Mouse (Mus musculus) liver, embryonic 16.5 days (tissue): ENCODE data around the gene AL732309.1. TPM values are rescaled to one million over a fixed set of nuclear protein-coding genes. Genes with fewer than 3 reads are reported as not detected.

Experiments
- ATAC-seq: fragments of 200-750 bp; cut with Nextera tagmentation; 2 replicates; pipeline ENCODE4 v1.8.0; 2017; ENCODE audit warnings: low read depth, mild to moderate bottlenecking, moderate number of reproducible peaks, moderate library complexity
- H3K27ac ChIP-seq: fragments of 300-500 bp; sonication (generic); 2 replicates; pipeline ENCODE4 v1.5.1; 2014; ENCODE audit warnings: mild to moderate bottlenecking, low read length
- H3K27me3 ChIP-seq: fragments of 300-500 bp; sonication (generic); 2 replicates; pipeline ENCODE4 v1.6.1; 2014; ENCODE audit warnings: low read depth, low read length, mixed read lengths; ENCODE audit not compliant: control insufficient read depth, insufficient read depth
- H3K36me3 ChIP-seq: fragments of 300-500 bp; sonication (generic); 2 replicates; pipeline ENCODE4 v1.6.1; 2014; ENCODE audit warnings: mild to moderate bottlenecking; ENCODE audit not compliant: control insufficient read depth, insufficient read depth
- H3K4me1 ChIP-seq: fragments of 300-500 bp; sonication (generic); 2 replicates; pipeline ENCODE4 v1.6.1; 2014; ENCODE audit warnings: low read depth, low read length, mixed read lengths; ENCODE audit not compliant: control insufficient read depth
- H3K4me2 ChIP-seq: fragments of 300-500 bp; sonication (generic); 2 replicates; pipeline ENCODE4 v1.6.1; 2014; ENCODE audit warnings: low read depth, low read length, mixed read lengths
- H3K4me3 ChIP-seq: fragments of 300-500 bp; sonication (generic); 2 replicates; pipeline ENCODE4 v1.5.1; 2014; ENCODE audit warnings: low read depth, mild to moderate bottlenecking, low read length
- H3K9ac ChIP-seq: fragments of 300-500 bp; sonication (generic); 2 replicates; pipeline ENCODE4 v1.6.1; 2014; ENCODE audit warnings: low read depth, low read length
- H3K9me3 ChIP-seq: fragments of 300-500 bp; sonication (generic); replicated peaks from 2 replicates; pipeline ENCODE4 v1.6.1; 2016; ENCODE audit warnings: low read length; ENCODE audit not compliant: control insufficient read depth
- WGBS: fragments of 180-500 bp; shearing (Covaris S2); extraction: QIAGEN DNeasy Blood & Tissue Kit; methylation state at CpG from one replicate; pipeline ENCODE4 v1.1.7; 2014; ENCODE audit not compliant: insufficient replicate concordance; 5-methylcytosine and 5-hydroxymethylcytosine counted together
- polyA plus RNA-seq: library from polyadenylated mRNA; unstranded; fragments of >200 nt; fragmentation: Nextera tagmentation; extraction: Ambion mirVana; gene quantifications from 2 replicates; pipeline ENCODE4 v1.2.1, GENCODE M21; 2015

The AL732309.1 gene
- polyA plus RNA-seq = 1.4 and 1.8 TPM in 2 replicates

GRCm38 (mm10) chr2:25246183-25247072 is at the start of gene AL732309.1:
AL732309.1 (minus strand) TSS chr2:25246863.
- Histone ChIP-seq H3K4me3 (no peak within 1 kb of the TSS), H3K9me3 (no peaks in the 10 kb centered on the region), H3K4me1 (peaks cover 12% of the 10 kb centered on the region), H3K36me3 (peaks cover 15% of the 10 kb centered on the region), H3K9ac (no peak within 1 kb of the TSS), H3K4me2 (no peak within 1 kb of the TSS), H3K27ac (no peak within 1 kb of the TSS), H3K27me3 (peaks cover 20% of the 10 kb centered on the region)
- 78% methylated on average over 10 of the region's 10 CpGs for WGBS
- no peak for ATAC-seq

GRCm38 (mm10) chr2:25293706-25294105 is 47.0 kb upstream of the AL732309.1 start:
- peaks cover 50% of the 10 kb centered on the region for H3K27me3 ChIP-seq
- H3K27ac ChIP-seq = no peak overlapping the region
- WGBS = 56% methylated on average over 9 of the region's 9 CpGs
- no peak overlapping the region for H3K4me3 ChIP-seq
- H3K9ac ChIP-seq = no peak overlapping the region
- no peak for ATAC-seq
- no peaks in the 10 kb centered on the region for H3K36me3 ChIP-seq
- H3K4me2 ChIP-seq = no peak overlapping the region
- H3K9me3 ChIP-seq = no peaks in the 10 kb centered on the region
- peaks cover 2% of the 10 kb centered on the region for H3K4me1 ChIP-seq

- Histone ChIP-seq H3K27ac (no peak overlapping the region), H3K4me1 (peaks cover 2% of the 10 kb centered on the region), H3K4me2 (no peak overlapping the region), H3K27me3 (peaks cover 57% of the 10 kb centered on the region), H3K9me3 (no peaks in the 10 kb centered on the region), H3K36me3 (no peaks in the 10 kb centered on the region), H3K9ac (no peak overlapping the region), H3K4me3 (no peak overlapping the region)
- WGBS = 0% methylated on average over 1 of the region's 1 CpGs
- no peak for ATAC-seq
These were observed 46.2 kb upstream of the AL732309.1 start for GRCm38 (mm10) chr2:25292856-25293255.

- Histone ChIP-seq H3K36me3 (no peaks in the 10 kb centered on the region), H3K27ac (no peak overlapping the region), H3K4me1 (peaks cover 2% of the 10 kb centered on the region), H3K9ac (no peak overlapping the region; the same call in 1 of the 2 replicates), H3K9me3 (no peaks in the 10 kb centered on the region), H3K27me3 (peaks cover 57% of the 10 kb centered on the region), H3K4me3 (peak overlapping the region; percentile 34), H3K4me2 (peak overlapping the region; percentile 50)
- WGBS = 5% methylated on average over 35 of the region's 43 CpGs
- ATAC-seq = no peak
These were observed 45.4 kb upstream of the AL732309.1 start for GRCm38 (mm10) chr2:25292054-25292544.

GRCm38 (mm10) chr2:25291184-25292053 is 44.8 kb upstream of the AL732309.1 start:
- Histone ChIP-seq H3K9me3 (no peaks in the 10 kb centered on the region), H3K9ac (no peak overlapping the region), H3K27ac (no peak overlapping the region), H3K27me3 (peaks cover 57% of the 10 kb centered on the region), H3K4me3 (no peak overlapping the region; the same call in 1 of the 2 replicates), H3K4me2 (0 out of 2 replicates have a peak overlapping the region, but pooled peaks have one; percentile 50), H3K4me1 (peaks cover 3% of the 10 kb centered on the region), H3K36me3 (no peaks in the 10 kb centered on the region)
- WGBS = 10% methylated on average over 32 of the region's 32 CpGs
- no peak for ATAC-seq

- Histone ChIP-seq H3K27me3 (peaks cover 57% of the 10 kb centered on the region), H3K4me2 (no peak overlapping the region), H3K36me3 (no peaks in the 10 kb centered on the region), H3K27ac (no peak overlapping the region), H3K9me3 (no peaks in the 10 kb centered on the region), H3K4me3 (no peak overlapping the region), H3K4me1 (peaks cover 8% of the 10 kb centered on the region), H3K9ac (no peak overlapping the region)
- 4% methylated on average over 18 of the region's 18 CpGs for whole genome bisulfite sequencing
- ATAC-seq = no peak
These were observed 44.1 kb upstream of the AL732309.1 start for GRCm38 (mm10) chr2:25290816-25291130.

- H3K9me3 ChIP-seq = no peaks in the 10 kb centered on the region
- H3K4me1 ChIP-seq = peaks cover 8% of the 10 kb centered on the region
- 4% methylated on average over 54 of the region's 54 CpGs for WGBS
- H3K36me3 ChIP-seq = peaks cover under 1% of the 10 kb centered on the region; the same call in 1 of the 2 replicates
- ATAC-seq = no peak
- no peak overlapping the region for H3K9ac ChIP-seq
- no peak overlapping the region for H3K4me2 ChIP-seq
- H3K4me3 ChIP-seq = no peak overlapping the region
- peaks cover 57% of the 10 kb centered on the region for H3K27me3 ChIP-seq
- H3K27ac ChIP-seq = no peak overlapping the region
These were observed 43.6 kb upstream of the AL732309.1 start for GRCm38 (mm10) chr2:25290101-25290815.

- WGBS = 10% methylated on average over 11 of the region's 11 CpGs
- no peak for ATAC-seq
- H3K36me3 ChIP-seq = peaks cover 6% of the 10 kb centered on the region
- no peak within 1 kb of the TSS for H3K4me2 ChIP-seq
- peaks cover 8% of the 10 kb centered on the region for H3K4me1 ChIP-seq
- H3K9me3 ChIP-seq = no peaks in the 10 kb centered on the region
- H3K27me3 ChIP-seq = peaks cover 57% of the 10 kb centered on the region
- no peak within 1 kb of the TSS for H3K4me3 ChIP-seq
- no peak within 1 kb of the TSS for H3K27ac ChIP-seq
- H3K9ac ChIP-seq = no peak within 1 kb of the TSS
These were observed 43.0 kb upstream of the AL732309.1 start, which contains the start of gene Lrrc26 for GRCm38 (mm10) chr2:25289651-25290050. Lrrc26 (plus strand) TSS chr2:25289915.
